Mouse (Mus musculus) stomach, postnatal 0 days (tissue): ENCODE data around the gene Nkpd1.

Source experiments
- CTCF ChIP-seq: IDR thresholded peaks from 2 replicates; pipeline ENCODE4 v1.5.1; 2016; ENCODE audit warnings: antibody characterized with exemption, low read depth, mild to moderate bottlenecking, moderate library complexity
- EP300 ChIP-seq: optimal IDR thresholded peaks from 2 replicates; pipeline ENCODE3; 2016; ENCODE audit warnings: antibody characterized with exemption

DNA sequence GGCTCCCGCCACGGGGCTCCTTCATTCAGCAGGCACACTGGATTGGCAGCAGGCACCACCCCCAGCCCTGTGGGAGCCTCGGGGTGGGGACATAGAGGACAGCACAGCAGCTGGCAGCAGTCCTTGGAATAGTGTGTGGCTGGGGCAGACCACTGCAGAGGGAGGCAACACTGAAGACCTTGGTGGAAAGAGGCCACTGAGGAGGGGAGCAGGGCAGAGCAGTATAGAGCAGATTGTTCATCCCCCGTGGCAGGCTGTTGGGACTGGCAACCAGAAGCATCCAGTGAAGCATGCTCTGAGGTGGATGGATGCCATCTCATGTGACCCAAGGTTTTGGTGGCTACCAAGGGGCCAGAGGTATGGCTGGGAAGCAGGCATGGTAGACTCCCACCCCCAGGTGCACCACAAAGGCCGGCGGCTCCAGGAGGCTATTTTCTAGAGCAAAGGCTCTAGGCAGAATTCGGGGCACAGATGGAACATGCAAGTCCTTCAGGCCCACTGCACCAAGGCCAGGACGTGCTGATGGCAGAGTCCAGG, 24.6 kb downstream of the Nkpd1 start:
- TF ChIP-seq CTCF (no peak), EP300 (no peak)
